Mouse (Mus musculus): ENCODE measurements around the gene Ier2. TPM values are rescaled to one million over a fixed set of nuclear protein-coding genes. Genes with fewer than 3 reads are reported as not detected.

Ier2 gene
- polyA plus RNA-seq, 1 experiment from 2014 or later = 24.5 TPM

Other genes with a start within 250 kb of the Ier2 start
- 62.5 and 65.9 TPM in 2 replicates for gene Trmt1, start 23.5 kb upstream of the Ier2 start, polyA plus RNA-seq (2015; fragmentation: Nextera tagmentation; extraction: Ambion mirVana)
- gene Nacc1, start 25.0 kb upstream of the Ier2 start, polyA plus RNA-seq (2015; fragmentation: Nextera tagmentation; extraction: Ambion mirVana) = 13.6 and 16.1 TPM in 2 replicates
- gene Lyl1, start 38.6 kb upstream of the Ier2 start, polyA plus RNA-seq (2015; fragmentation: Nextera tagmentation; extraction: Ambion mirVana) = 3.1 and 3.6 TPM in 2 replicates
- gene G430095P16Rik, start 60.2 kb upstream of the Ier2 start, polyA plus RNA-seq (2015; fragmentation: Nextera tagmentation; extraction: Ambion mirVana) = 1.2 and 1.7 TPM in 2 replicates
- 71.2 and 87.6 TPM in 2 replicates for gene Nfix, start 137.5 kb upstream of the Ier2 start, polyA plus RNA-seq (2015; fragmentation: Nextera tagmentation; extraction: Ambion mirVana)
- 14.0 and 15.1 TPM in 2 replicates for gene Dand5, start 160.0 kb upstream of the Ier2 start, polyA plus RNA-seq (2015; fragmentation: Nextera tagmentation; extraction: Ambion mirVana)
- 39.7 and 40.6 TPM in 2 replicates for gene Gadd45gip1, start 168.7 kb upstream of the Ier2 start, polyA plus RNA-seq (2015; fragmentation: Nextera tagmentation; extraction: Ambion mirVana)
- 79.1 and 85.9 TPM in 2 replicates for gene Rad23a, start 177.8 kb upstream of the Ier2 start, polyA plus RNA-seq (2015; fragmentation: Nextera tagmentation; extraction: Ambion mirVana)
- 700 and 710 TPM in 2 replicates for gene Calr, start 184.1 kb upstream of the Ier2 start, polyA plus RNA-seq (2015; fragmentation: Nextera tagmentation; extraction: Ambion mirVana)
- gene Farsa, start 194.1 kb upstream of the Ier2 start, polyA plus RNA-seq (2015; fragmentation: Nextera tagmentation; extraction: Ambion mirVana) = 108 and 112 TPM in 2 replicates
- 33.7 and 37.3 TPM in 2 replicates for gene Syce2, start 209.3 kb upstream of the Ier2 start, polyA plus RNA-seq (2015; fragmentation: Nextera tagmentation; extraction: Ambion mirVana)
- gene Gcdh, start 231.1 kb upstream of the Ier2 start, polyA plus RNA-seq (2015; fragmentation: Nextera tagmentation; extraction: Ambion mirVana) = 36.4 and 40.3 TPM in 2 replicates
- 0.64 TPM in 2 replicates for gene Klf1, start 239.1 kb upstream of the Ier2 start, polyA plus RNA-seq (2015; fragmentation: Nextera tagmentation; extraction: Ambion mirVana)
- 5.7 and 7.3 TPM in 2 replicates for gene Dnase2a, start 245.7 kb upstream of the Ier2 start, polyA plus RNA-seq (2015; fragmentation: Nextera tagmentation; extraction: Ambion mirVana)